Mouse (Mus musculus) C2C12 (cell line): ENCODE data around the gene Jph3.

Source experiments
- CTCF ChIP-seq: IDR thresholded peaks from one replicate; pipeline ENCODE4 v1.5.1; 2011; ENCODE audit not compliant: control insufficient read depth, insufficient read depth, insufficient read length
- FOSL1 ChIP-seq: IDR thresholded peaks from one replicate; pipeline ENCODE4 v1.8.0; 2011; ENCODE audit warnings: mild to moderate bottlenecking, low read length; ENCODE audit not compliant: poor library complexity, insufficient read depth, severe bottlenecking
- MAX ChIP-seq: IDR thresholded peaks from one replicate; pipeline ENCODE4 v1.6.1; 2011; ENCODE audit warnings: mild to moderate bottlenecking, control low read depth
- MYOG ChIP-seq: IDR thresholded peaks from one replicate; pipeline ENCODE4 v1.6.1; 2011; ENCODE audit not compliant: control insufficient read depth, insufficient read length; ENCODE audit errors: extremely low read depth
- USF1 ChIP-seq: IDR thresholded peaks from one replicate; pipeline ENCODE4 v1.6.1; 2011; ENCODE audit warnings: low read depth, mild to moderate bottlenecking, control low read depth, moderate library complexity

DNA sequence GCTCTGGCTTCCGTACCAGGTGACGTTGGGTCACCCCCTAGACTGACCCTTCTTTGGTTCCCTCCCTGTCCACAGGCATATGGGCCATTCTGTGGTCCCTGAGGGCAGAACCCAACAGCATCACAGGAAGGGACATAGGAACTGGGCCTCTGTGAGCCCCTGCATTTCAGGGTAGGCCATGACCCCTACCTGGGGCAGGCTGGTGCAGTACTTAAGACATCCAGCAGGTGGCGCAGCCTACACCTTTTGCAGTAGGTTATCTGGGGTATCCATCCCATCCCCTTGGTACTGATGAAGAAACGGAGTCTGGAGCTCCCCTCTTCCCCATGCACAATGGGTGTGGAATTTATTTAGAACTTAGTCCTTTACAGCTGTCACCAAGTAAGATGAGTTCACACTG, 35.0 kb upstream of the Jph3 start:
- TF ChIP-seq CTCF (peak; percentile 77), MAX (no peak), USF1 (no peak), FOSL1 (no peak), MYOG (no peak)
